Mouse (Mus musculus) layer of hippocampus, postnatal 14 days (tissue): ENCODE measurements around the gene Nol4l. TPM values are rescaled to one million over a fixed set of nuclear protein-coding genes. Genes with fewer than 3 reads are reported as not detected.

Source experiments
- DNase-seq, 2 experiments: peaks; one replicate each; pipeline ENCODE4 v3.0.0; 2021 to 2022; ENCODE audit warnings: low spot score in 2 of 2, mixed read lengths in 1 of 2
- long read RNA-seq, 2 experiments: library from polyadenylated mRNA; stranded (forward); transcript quantifications; one replicate each; pipeline ENCODE4 v2.0.0; 2021
- total RNA-seq, 2 experiments: library from RNA; stranded (reverse); gene quantifications; 2 replicates each; pipeline ENCODE4 v1.2.3; 2021

Nol4l gene
- total RNA-seq: 10 to 100 TPM; 55.6 to 60.1 TPM
- long read RNA-seq, experiment 1, full-length matches to known transcripts: 1 of 14 reads
- long read RNA-seq, experiment 1, partial matches to known transcripts: 3 of 14 reads
- long read RNA-seq, experiment 1, other reads (novel, unspliced or antisense): 10 of 14 reads
- long read RNA-seq, experiment 2, full-length matches to known transcripts: 2 of 21 reads
- long read RNA-seq, experiment 2, partial matches to known transcripts: 2 of 21 reads
- long read RNA-seq, experiment 2, other reads (novel, unspliced or antisense): 17 of 21 reads

GRCm38 (mm10) chr2:153529931-153530766, at the start of gene Nol4l:
Gene Nol4l, minus strand, starts transcription at chr2:153529971.
- no peak for DNase-seq

GRCm38 (mm10) chr2:153577122-153577521, 47.4 kb upstream of the Nol4l start:
- DNase-seq: no peak

DNA sequence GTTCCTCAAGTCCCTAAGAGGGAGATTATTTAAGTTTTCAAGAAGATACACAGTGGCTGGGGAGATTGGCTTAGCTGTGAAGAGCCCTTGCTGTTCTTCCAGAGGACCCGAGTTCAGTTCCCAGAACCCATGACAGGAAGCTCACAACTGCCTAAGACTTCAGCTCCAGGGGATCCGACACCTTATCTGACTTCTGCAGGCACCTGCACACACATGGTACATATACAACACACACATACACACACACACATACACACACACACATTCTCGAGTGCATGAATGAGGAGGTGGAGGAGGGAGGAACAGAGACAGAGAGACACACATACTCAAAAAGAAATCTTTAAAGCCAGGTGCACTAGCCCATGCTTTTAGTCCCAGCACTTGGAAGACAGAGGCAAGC, 46.4 kb upstream of the Nol4l start:
- no peak for DNase-seq

DNA sequence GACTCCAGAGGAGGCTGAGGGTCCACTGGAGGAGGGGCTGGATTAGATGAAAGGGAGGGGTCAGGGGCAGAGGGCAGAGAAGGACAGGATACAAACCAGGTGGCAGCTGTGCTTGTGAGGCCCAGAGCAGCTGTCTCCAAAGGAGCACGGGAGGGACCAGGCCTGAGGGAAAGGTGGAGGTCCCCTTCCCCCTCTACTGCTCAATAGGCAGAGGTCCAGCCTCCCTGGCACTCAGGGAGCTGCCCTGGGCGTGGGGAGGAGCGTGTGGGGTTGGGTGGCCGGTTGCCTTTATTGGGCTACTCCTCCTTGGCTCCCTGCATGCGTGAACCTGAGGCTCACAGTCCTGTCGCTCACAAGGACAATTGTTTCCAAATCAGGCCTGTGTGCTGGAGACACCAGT, 45.8 kb upstream of the Nol4l start:
- DNase-seq: no peak

DNA sequence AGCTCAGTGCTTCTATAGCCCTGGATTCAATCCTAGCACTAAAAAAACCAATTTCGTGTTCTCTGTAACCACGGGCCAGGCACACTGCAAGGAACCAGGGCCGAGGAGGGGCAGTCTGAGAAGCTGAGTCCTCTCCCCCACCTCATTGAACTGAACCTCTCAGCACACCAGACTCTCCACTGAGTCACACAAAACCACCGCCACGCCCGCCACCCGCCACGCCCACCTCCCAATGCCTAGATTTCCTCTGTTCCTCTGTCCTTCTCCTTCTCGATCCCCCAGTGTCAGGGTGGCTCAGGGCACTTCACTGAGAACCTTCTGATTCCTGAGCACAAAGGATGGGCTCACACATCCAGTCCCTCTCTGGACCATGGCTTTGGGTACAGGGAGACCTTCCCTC, 43.3 kb upstream of the Nol4l start:
- no peak for DNase-seq

- DNase-seq: no peak
Measured at GRCm38 (mm10) chr2:153568541-153568940, 38.8 kb upstream of the Nol4l start.

DNA sequence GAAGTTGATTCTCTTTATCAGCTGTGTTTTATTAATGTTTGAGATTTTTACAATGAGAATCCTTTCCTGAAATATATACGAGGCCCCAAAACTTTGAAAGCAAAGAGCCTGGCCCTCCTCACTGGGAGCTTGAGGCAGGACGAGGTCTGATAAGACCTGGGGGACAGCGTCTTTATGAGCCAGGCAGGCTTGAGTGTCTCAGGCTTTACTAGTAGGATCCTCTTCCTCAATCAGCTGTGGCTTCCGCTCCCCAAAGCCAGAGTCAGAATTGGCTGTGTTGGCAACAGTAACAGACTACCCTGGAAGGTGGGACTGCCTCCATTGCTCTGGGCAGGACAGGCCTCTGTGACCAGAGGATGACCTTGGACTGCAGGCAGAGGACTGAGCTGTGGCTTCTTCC, 38.2 kb upstream of the Nol4l start:
- no peak for DNase-seq

- DNase-seq: no peak
Measured at GRCm38 (mm10) chr2:153564343-153564742, 34.6 kb upstream of the Nol4l start.

DNA sequence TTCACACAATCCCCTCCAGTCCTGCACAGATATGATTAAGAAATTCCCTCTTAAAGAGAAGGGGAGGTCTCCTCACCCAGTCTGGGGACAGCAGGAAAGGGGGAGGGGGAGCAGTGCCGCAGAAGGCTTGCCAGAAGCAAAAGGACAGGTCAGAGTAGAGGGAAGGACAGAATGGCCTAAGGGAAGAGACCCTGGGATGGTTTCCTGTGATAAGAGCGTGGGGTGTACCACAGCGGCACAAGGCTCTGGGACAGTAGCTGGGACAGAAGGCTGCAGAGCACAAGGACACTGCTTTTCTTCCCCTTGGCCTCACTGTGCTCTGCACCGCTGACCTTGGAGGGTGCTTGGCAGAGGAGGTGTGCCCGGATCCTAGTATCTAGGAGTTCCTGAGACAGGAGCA, 31.8 kb upstream of the Nol4l start:
- DNase-seq: no peak

DNA sequence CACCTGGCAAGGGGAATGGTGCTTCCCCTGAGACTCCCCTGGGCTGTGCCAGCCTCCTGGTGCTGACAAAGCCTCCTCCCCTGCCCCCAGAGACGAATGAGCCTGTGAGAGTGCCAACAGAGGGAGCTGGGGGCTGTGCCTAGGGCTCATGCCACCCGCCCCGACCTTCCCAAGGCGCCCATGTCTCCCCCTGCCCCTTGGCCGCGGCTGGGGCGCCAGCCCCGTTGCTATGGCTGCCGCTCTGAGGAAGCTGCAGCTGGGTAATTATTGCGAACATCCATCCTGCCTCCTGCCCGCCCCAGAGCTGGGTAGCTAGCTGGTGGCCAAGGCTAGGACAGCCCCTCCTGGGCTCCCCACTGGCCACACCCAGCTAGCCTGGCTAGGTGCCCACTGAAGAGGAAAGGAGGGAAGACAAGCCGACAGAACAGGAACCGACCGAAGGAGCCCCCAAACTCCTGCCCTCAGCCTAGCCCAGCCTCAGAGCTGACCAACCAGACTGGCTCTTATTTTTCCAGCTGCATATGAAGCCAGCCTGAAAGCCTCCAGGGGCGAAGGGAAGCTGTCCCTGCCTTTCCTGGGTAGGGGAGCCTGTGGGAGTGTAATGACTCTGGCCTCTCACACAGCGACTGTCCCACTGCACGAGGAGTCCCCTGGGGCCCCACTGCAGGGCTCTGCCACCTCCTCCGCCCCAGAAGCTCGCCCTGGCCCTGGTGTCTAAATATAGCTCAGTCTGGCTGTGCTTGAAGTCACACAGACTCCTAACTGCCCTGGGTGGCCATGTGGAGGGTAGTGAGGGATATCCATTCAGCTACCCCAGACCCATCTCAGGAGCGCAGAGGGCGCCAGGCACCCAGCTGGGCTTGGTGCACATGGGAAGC, 31.1 kb upstream of the Nol4l start:
- peak; percentile 33 to 46 for DNase-seq

DNA sequence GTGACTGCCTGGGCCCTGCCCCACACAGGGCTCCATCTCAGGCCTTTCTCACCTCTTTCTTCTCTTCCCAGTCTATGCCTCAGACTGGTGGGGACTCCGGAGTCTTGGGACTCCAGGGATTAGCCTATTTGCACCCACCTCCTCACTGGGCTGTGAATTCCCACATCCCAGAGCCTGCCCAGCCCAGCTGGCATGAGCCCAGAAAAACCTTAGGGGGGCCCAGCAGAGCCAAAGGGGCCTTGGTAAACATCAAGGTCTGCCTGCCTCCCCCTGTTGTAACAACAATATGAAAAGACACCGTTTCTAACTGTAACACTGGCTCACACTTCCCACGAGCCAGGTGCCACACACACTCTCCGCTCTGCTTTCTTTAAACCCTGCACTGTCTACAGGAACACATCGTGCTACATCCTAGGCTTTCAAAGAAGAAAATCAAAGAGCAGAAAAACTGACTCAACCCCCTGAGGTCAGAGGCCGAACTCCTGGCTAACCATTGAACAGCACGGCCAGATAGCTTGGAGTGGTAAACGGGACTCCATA, 29.9 kb upstream of the Nol4l start:
- no peak for DNase-seq

- no peak for DNase-seq
Measured at GRCm38 (mm10) chr2:153558464-153558863, 28.7 kb upstream of the Nol4l start.

GRCm38 (mm10) chr2:153557259-153557658, 27.5 kb upstream of the Nol4l start:
- DNase-seq: no peak

DNA sequence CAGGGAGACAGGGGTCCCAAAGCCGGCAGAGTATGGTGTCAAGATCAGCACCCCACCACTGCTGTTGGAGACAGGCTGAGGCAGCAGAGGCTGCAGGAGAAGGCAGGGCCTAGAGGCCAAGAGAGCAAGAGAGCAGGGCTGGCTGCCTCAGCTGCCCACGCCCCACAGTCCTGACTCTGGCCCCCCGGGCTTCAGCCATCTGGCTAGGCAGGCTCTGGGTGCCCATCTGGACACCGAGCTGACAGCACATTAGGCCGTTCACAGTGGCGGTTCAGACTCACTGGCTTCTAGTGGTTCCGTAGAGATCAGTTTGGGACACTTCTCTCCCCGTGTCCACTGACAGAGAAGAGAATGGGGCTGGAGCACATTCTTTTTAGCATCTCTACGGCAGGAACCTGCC, 26.4 kb upstream of the Nol4l start:
- no peak for DNase-seq

GRCm38 (mm10) chr2:153554543-153554942, 24.8 kb upstream of the Nol4l start:
- DNase-seq: no peak

- DNase-seq: no peak
Measured at GRCm38 (mm10) chr2:153549486-153549885, 19.7 kb upstream of the Nol4l start.

- no peak for DNase-seq
Measured at GRCm38 (mm10) chr2:153548221-153548923, 18.6 kb upstream of the Nol4l start.

GRCm38 (mm10) chr2:153547633-153548032, 17.9 kb upstream of the Nol4l start:
- no peak for DNase-seq

DNA sequence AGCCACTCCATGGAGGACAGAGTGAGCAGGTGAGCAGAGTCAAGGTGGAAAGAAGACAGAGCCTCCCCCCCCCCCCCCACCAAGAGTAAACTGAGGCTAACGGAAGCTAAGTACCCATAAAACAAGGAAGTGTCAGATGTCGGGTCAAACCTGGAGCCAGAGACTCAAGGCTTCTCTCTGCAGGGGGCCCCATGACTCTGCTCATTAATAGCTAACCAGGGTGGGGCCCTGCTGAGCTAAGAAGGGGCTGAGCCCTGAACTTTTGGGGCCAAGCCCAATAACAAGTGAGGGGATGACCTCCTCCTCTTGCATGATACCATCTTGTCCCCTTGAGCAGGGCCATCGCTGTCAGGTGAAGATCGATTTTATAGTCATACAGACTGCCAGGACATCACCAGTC, 17.2 kb upstream of the Nol4l start:
- DNase-seq: no peak

DNA sequence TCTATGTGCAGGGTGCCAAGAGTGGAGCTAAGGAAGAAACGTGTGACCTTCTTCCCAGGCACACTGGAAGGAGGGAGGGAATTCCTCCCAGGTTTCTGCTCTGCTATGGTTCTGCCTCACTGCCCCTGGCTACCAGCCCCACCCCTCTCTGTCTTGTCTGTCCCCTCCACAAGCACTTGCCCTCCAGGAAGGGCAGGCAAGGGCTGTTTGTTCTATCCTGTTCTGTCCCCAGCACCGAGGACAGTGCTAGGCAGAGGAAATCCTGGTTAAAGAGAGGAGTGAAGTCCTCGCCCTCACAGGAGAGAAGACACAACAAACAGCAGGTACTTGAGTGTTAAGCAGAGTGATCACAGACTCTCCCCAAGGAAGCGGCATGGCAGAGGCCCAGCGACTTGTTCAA, 16.7 kb upstream of the Nol4l start:
- DNase-seq: no peak

DNA sequence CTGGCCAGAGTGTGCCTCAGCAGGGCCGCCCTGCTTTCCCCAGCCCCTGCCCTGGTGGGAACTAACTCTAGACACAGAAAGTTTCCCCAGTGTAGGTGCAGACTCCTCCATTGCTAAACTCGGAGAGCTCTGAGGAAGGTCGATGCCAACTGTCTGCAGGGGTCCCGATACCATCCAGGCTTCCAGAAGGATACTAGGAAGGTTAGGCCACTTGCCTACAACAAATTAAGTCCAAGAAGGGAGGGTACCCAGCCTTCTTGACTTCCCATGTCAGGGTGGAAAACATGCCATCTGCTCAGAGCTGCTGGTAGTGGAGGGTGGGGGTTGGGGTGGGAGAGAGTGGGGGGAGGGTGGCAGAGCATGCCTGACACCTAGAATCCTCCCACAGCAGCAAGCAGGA, 15.0 kb upstream of the Nol4l start:
- no peak for DNase-seq
